Mouse (Mus musculus): ENCODE data around the gene Fos. TPM values are rescaled to one million over a fixed set of nuclear protein-coding genes. Genes with fewer than 3 reads are reported as not detected.

Gene Fos
- polyA plus RNA-seq, 1 experiment from 2014 or later: 3.8 TPM

DNA sequence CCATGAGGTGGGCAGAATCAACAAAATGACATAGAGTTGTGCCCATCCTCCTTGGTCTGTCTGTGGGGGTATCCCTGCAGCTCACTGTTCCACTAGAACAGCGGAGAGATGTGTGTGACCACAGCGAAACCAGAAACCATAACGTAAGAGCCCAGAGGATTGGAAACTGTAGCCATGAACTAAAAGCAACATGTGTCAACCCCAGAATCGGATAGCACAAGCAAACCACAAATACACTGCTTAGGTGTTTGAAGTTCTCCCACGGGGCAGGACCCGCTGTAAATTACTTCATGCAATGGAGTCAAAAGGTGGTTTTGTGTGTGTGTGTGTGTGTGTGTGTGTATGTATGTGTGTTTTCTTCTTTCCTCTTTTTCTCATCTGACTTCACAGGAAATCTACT lies 26.7 kb upstream of the Fos start:
- H3K36me3 ChIP-seq: no peaks in the 10 kb centered on the region
- H3K4me3 ChIP-seq (replicated peaks): no peak overlapping the region
- no peak overlapping the region for H3K9ac ChIP-seq
- H3K9me3 ChIP-seq (replicated peaks): no peaks in the 10 kb centered on the region
- 37% methylated on average over 6 of the region's 6 CpGs for WGBS
- H3K27ac ChIP-seq: no peak overlapping the region
- no peaks in the 10 kb centered on the region for H3K27me3 ChIP-seq
- peaks cover 24% of the 10 kb centered on the region for H3K4me1 ChIP-seq
- ATAC-seq (replicated peaks; ENCODE audit: low FRiP score): no peak
- no peak overlapping the region for H3K4me2 ChIP-seq

DNA sequence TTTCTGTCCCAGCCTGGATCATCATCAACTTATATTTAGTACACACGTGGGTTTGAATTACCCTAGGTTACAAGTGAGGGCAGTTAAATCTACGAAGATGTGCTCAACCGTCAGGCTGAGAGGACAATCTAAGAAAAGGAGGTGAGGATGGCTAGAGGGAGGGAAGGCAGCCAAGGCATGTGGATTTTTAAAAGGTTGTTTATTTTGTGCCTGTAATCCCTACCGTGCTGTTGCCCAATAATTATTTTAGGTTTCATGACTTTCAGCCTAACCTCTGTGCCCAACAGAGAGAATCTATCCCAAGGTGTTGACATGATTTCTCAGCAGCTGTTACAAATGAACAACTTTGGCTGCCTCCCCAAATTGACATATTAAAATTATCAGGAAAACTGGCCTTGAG lies 26.2 kb upstream of the Fos start:
- H3K9ac ChIP-seq: no peak overlapping the region
- H3K4me1 ChIP-seq: peaks cover 28% of the 10 kb centered on the region
- 37% methylated on average over 4 of the region's 4 CpGs for WGBS
- H3K4me3 ChIP-seq (replicated peaks): no peak overlapping the region
- no peaks in the 10 kb centered on the region for H3K36me3 ChIP-seq
- H3K9me3 ChIP-seq (replicated peaks): no peaks in the 10 kb centered on the region
- H3K27ac ChIP-seq: no peak overlapping the region
- no peak for ATAC-seq (replicated peaks; ENCODE audit: low FRiP score)
- no peak overlapping the region for H3K4me2 ChIP-seq
- no peaks in the 10 kb centered on the region for H3K27me3 ChIP-seq

DNA sequence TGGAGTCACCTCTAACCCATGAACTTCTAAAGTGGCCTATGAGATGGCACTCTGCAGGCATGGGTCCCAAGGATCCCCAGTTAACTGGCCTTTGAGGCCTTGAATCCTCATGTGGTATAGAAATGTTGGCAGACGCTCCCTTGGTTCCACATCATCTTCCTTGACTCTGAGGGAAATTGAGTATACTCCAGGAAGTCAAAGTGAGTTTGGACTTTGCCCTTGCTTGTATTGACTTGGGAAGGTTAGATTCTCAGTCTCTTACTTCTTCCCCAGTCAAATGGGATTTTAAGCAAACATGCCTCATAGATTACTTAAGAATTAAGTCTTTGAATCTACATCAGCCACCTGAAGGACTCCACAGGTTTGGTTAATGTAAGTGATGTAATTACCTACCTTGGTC lies 24.2 kb upstream of the Fos start:
- no peaks in the 10 kb centered on the region for H3K36me3 ChIP-seq
- peaks cover 30% of the 10 kb centered on the region for H3K4me1 ChIP-seq
- no peak overlapping the region for H3K4me2 ChIP-seq
- no peaks in the 10 kb centered on the region for H3K9me3 ChIP-seq (replicated peaks)
- whole genome bisulfite sequencing: 85% methylated on average over 1 of the region's 1 CpGs
- H3K27me3 ChIP-seq: no peaks in the 10 kb centered on the region
- no peak overlapping the region for H3K4me3 ChIP-seq (replicated peaks)
- ATAC-seq (replicated peaks; ENCODE audit: low FRiP score): no peak
- H3K9ac ChIP-seq: no peak overlapping the region
- H3K27ac ChIP-seq: no peak overlapping the region

DNA sequence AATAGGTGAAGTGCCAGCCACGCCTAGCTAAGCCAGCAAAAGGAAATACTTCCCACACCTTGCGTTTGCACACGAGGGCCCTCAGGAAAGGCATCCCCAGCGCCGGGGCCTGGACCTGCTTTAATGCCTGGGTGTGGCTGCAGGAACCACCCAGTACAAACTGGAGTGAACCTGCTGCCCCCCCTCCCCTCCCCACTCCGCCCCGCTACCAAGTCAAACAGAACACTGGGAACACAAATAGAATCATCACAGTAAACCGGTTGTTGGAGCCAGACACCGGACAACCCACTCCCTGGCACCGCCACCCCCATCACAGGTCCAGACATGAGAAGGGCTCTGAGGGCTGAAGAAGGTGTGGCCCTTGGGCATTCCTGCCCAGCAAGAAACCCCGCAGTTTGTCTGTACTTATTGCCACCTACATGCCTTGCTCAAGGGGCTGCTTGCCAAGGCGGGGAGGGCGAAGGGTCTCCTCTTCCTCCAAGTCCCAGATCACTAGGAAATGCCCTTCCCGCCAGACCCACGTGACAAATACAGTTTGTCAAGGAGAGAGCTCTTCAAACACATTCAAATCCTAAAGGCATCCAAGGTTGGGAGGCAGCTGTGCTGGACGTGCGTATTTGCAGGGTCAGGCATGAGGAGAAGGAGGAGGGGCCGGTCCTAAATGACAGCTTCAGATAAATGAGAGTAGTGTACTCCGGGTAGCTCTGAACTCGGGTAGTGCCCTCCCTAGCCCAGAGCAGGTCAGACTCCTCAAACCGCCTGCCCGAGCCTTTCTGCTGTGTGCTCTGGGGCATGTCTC lies 21.8 kb upstream of the Fos start:
- H3K4me3 ChIP-seq (replicated peaks): peak overlapping the region; percentile 11; the same call in 1 of the 2 replicates
- H3K27me3 ChIP-seq: no peaks in the 10 kb centered on the region
- no peaks in the 10 kb centered on the region for H3K36me3 ChIP-seq
- H3K4me2 ChIP-seq: peak overlapping the region; percentile 44
- no peak overlapping the region for H3K9ac ChIP-seq
- no peak for ATAC-seq (replicated peaks; ENCODE audit: low FRiP score)
- H3K27ac ChIP-seq: peak overlapping the region; percentile 57
- no peaks in the 10 kb centered on the region for H3K9me3 ChIP-seq (replicated peaks)
- 33% methylated on average over 22 of the region's 22 CpGs for WGBS
- H3K4me1 ChIP-seq: peaks cover 42% of the 10 kb centered on the region

DNA sequence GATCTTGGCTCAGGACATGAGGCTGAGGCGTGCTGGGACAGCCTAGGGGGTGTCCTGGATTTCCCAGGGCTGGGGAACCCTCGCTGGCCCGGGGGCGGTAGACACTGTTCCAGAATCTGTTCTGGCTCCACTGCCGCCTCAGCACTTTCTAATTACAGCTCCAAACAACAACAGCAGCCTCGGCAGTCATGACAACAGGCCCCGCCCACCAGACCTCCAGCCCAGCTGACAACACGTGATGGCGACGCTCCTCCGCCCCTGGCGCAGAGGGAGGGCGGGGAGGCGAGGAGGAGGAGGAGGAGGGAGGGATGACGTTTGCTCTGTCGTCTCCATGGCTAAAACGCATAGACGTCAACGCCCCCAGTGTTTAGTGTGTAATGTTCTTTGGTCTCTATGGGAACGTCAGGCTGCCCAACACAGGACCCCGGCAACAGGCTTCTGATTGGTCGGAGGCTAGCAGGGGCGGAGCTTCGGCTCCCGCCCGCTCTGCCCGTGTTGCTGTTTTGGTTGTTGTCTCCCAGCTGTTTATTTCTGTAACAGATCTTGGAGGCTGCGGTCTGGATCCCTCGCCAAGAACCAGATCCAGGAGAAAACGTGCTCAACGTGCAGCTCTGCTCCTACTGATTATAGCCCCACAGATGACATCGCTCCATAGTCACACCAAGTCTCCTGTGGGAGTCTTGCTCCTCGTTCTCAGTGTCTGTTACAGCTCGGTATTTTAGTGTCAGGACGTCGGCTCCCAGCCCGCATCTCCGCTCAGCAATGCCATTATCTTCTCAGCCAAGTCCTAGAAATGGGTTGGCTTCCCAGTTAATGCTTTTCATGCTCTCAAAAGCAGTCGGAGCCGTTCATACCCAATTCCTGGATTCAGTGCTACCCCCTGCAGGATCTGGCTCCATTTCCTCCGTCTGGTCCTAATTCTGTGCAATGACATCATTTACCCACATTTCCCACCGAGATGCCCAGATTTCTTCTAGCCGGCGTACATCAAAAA lies 18.3 kb upstream of the Fos start:
- Histone ChIP-seq H3K36me3 (no peaks in the 10 kb centered on the region), H3K4me3 (replicated peaks) (peak overlapping the region; percentile 49), H3K9ac (peak overlapping the region; percentile 47), H3K4me1 (peaks cover 48% of the 10 kb centered on the region), H3K27me3 (no peaks in the 10 kb centered on the region), H3K4me2 (peak overlapping the region; percentile 80), H3K9me3 (replicated peaks) (no peaks in the 10 kb centered on the region), H3K27ac (peak overlapping the region; percentile 94)
- ATAC-seq (replicated peaks; ENCODE audit: low FRiP score): peak; percentile 97
- WGBS: 1% methylated on average over 44 of the region's 44 CpGs

DNA sequence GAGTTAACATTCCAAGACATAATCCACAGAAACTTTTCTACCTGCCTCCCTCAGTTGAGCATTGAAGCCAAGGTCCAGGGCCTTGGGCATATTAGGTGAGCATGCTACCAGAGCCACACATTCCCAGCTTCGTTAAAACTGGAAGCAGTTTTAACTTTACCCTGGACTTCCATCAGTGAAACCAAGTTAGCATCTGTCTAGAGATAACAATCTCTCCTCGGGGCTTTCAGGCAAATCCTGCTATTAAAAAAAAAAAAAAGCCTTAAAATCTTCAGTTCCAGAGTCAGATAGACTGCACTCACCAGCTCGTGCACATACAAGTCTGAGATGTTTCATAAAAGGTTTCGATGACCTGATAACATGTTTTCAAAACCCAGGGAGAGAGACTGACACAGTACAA lies 17.4 kb upstream of the Fos start:
- Histone ChIP-seq H3K9ac (no peak overlapping the region), H3K4me3 (replicated peaks) (no peak overlapping the region), H3K4me2 (peak overlapping the region; percentile 80), H3K4me1 (peaks cover 48% of the 10 kb centered on the region), H3K36me3 (no peaks in the 10 kb centered on the region), H3K27me3 (no peaks in the 10 kb centered on the region), H3K9me3 (replicated peaks) (no peaks in the 10 kb centered on the region), H3K27ac (peak overlapping the region; percentile 94)
- whole genome bisulfite sequencing: 47% methylated on average over 4 of the region's 4 CpGs
- no peak for ATAC-seq (replicated peaks; ENCODE audit: low FRiP score)

DNA sequence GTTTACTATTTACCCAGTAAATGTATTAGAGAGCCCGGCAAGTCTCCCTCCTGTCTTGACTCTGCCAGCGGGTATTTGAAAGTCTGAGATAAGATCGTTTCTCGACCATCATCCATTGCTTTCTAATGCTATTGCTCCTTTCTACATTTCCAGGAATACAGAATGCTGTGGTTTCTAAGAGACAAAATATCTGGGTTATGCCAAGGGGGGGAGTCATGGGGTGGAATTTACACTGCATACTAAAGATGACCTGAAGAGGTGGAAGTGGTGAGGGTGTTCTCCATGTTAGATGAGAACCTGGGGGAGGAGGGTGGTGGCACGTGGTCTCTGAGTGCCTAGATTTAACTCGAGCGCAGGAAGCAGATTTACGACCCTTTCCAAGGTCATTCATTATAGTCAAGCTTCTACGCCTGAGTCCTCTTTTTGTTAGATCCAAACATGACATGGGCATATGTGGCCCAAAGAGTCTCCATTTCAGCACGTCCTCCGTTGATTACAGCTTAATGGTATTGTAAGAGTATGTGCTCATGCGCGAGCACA lies 16.7 kb upstream of the Fos start:
- Histone ChIP-seq H3K4me3 (replicated peaks) (no peak overlapping the region), H3K27ac (peak overlapping the region; percentile 94), H3K9ac (no peak overlapping the region), H3K36me3 (no peaks in the 10 kb centered on the region), H3K27me3 (no peaks in the 10 kb centered on the region), H3K4me2 (no peak overlapping the region), H3K4me1 (peaks cover 47% of the 10 kb centered on the region), H3K9me3 (replicated peaks) (no peaks in the 10 kb centered on the region)
- no peak for ATAC-seq (replicated peaks; ENCODE audit: low FRiP score)
- WGBS: 26% methylated on average over 13 of the region's 13 CpGs

DNA sequence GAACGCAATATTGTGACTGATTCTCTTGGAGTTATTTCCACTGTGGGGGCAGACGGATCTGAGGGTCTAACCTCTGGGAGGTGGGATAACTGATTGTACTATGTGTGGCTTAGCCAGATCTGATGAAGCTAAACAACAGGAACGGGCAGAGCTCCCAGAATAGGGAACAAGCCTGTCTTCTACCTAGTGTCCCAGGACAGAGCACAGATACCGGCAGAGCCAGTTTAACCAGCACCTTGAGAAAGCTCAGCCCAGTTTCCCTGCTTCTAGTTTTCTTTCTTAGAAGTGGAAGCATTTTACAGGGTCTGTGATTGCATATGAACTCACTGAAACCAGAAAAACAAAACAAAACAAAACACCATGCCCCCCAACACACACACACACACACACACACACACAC lies 13.9 kb upstream of the Fos start:
- Histone ChIP-seq H3K27me3 (no peaks in the 10 kb centered on the region), H3K27ac (no peak overlapping the region), H3K4me2 (no peak overlapping the region), H3K36me3 (no peaks in the 10 kb centered on the region), H3K4me1 (peaks cover 41% of the 10 kb centered on the region), H3K4me3 (replicated peaks) (no peak overlapping the region), H3K9me3 (replicated peaks) (no peaks in the 10 kb centered on the region), H3K9ac (no peak overlapping the region)
- 74% methylated on average over 4 of the region's 4 CpGs for WGBS
- ATAC-seq (replicated peaks; ENCODE audit: low FRiP score): no peak

DNA sequence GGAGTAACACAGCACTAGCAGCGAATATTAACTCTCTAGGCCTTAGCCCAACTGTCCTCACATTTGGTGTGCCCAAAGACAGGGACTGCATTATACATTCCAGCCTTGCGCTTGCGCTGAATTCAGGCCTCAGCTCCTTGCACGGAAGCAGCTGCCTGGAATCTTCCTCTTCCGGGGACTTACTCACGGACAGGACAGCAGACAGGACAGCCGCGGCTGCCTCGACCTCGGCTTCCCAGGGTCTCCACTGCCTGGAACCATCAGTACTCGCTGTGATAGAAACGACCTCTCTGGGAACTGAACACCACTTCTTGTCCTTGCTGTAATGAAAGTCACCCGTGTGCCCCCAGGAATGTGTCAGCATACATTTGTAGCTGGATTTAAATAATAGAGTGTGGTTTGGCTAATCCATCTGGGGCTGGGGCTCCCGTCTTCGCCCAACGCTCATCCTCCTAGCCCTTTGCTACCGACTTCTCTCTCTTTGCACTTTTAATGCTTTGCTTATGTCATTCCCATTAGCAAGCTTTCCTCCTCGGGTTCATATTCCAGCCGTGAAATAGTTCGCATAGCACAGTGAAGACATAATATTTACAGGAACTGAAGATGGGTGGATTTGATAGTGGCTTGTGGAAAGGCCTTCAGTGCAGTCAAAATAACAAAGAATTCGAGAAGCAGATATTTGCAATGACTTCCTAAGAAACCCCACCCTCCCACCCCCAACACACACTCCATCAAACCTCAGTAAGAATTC lies 11.6 kb upstream of the Fos start:
- WGBS: 48% methylated on average over 21 of the region's 21 CpGs
- no peaks in the 10 kb centered on the region for H3K9me3 ChIP-seq (replicated peaks)
- no peak overlapping the region for H3K4me3 ChIP-seq (replicated peaks)
- peaks cover 23% of the 10 kb centered on the region for H3K4me1 ChIP-seq
- no peaks in the 10 kb centered on the region for H3K36me3 ChIP-seq
- no peak overlapping the region for H3K9ac ChIP-seq
- no peaks in the 10 kb centered on the region for H3K27me3 ChIP-seq
- no peak overlapping the region for H3K4me2 ChIP-seq
- peak overlapping the region; percentile 27; the same call in 1 of the 2 replicates for H3K27ac ChIP-seq
- no peak for ATAC-seq (replicated peaks; ENCODE audit: low FRiP score)

DNA sequence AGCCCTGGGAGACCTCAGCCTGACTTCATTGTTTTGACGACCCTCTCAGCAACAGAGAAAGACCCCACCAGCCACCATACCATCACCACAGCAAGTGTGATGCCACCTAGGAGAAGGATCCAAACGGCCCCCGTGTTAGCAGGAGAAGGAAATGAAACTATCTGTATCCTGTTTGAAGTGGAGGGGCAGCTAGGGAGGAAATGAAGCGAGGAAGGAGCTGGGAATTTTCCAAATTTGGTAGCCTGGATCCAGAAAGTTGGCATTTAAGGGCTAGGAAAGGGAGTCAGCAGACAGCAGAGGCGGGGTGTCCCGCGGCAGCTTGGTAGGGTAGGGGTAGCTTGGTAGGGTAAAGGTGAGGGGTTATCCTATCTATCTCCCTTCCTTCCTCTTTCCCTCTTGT lies 10.9 kb upstream of the Fos start:
- Histone ChIP-seq H3K36me3 (no peaks in the 10 kb centered on the region), H3K27me3 (no peaks in the 10 kb centered on the region), H3K9me3 (replicated peaks) (no peaks in the 10 kb centered on the region), H3K4me3 (replicated peaks) (no peak overlapping the region), H3K9ac (no peak overlapping the region), H3K4me1 (peaks cover 18% of the 10 kb centered on the region), H3K27ac (no peak overlapping the region; the same call in 1 of the 2 replicates), H3K4me2 (peak overlapping the region; percentile 0; the same call in 1 of the 2 replicates)
- 35% methylated on average over 7 of the region's 7 CpGs for WGBS
- no peak for ATAC-seq (replicated peaks; ENCODE audit: low FRiP score)

DNA sequence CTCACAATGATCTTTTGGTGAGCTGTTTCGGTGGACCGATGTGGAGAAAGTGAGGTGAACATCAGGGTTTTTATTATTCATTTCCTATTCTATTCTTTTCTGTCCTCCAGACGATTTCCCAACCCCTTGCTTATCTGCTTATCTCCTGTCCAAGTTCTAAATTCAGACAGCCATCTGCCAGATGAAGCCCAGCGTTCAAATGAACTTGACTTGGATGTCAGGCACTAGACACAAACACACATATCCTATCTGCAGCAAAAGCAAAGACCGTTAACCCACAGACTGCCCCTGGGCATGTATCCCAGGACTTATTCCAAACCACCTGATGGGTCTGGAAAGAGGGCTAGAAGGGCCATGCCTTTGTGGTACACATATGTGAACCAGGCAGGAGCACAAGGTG lies 9.3 kb upstream of the Fos start:
- H3K27ac ChIP-seq: no peak overlapping the region
- no peak for ATAC-seq (replicated peaks; ENCODE audit: low FRiP score)
- no peak overlapping the region for H3K9ac ChIP-seq
- peaks cover 17% of the 10 kb centered on the region for H3K4me1 ChIP-seq
- WGBS: 70% methylated on average over 5 of the region's 5 CpGs
- no peaks in the 10 kb centered on the region for H3K27me3 ChIP-seq
- H3K36me3 ChIP-seq: no peaks in the 10 kb centered on the region
- H3K9me3 ChIP-seq (replicated peaks): no peaks in the 10 kb centered on the region
- H3K4me3 ChIP-seq (replicated peaks): no peak overlapping the region
- H3K4me2 ChIP-seq: no peak overlapping the region

Measured in kidney, embryonic 15.5 days (tissue).